Mouse (Mus musculus) hindbrain, embryonic 13.5 days (tissue): ENCODE data around the gene Rhox11. TPM values are rescaled to one million over a fixed set of nuclear protein-coding genes. Genes with fewer than 3 reads are reported as not detected.
"Not testable (repeated sequence)": the region's sequence is repeated elsewhere in the genome, so short reads cannot be mapped to it uniquely, and the experiment has no call there.

Experiments used
- ATAC-seq: fragments of 200-750 bp; cut with Nextera tagmentation; 2 replicates; pipeline ENCODE4 v1.8.0; 2017; ENCODE audit warnings: moderate TSS enrichment; ENCODE audit not compliant: low FRiP score
- H3K27ac ChIP-seq: fragments of 300-500 bp; sonication (generic); 2 replicates; pipeline ENCODE4 v1.5.1; 2015; ENCODE audit warnings: inconsistent platforms, mild to moderate bottlenecking, moderate library complexity
- H3K27me3 ChIP-seq: fragments of 300-500 bp; sonication (generic); 2 replicates; pipeline ENCODE4 v1.6.1; 2015; ENCODE audit warnings: mild to moderate bottlenecking, inconsistent platforms
- H3K36me3 ChIP-seq: fragments of 300-500 bp; sonication (generic); 2 replicates; pipeline ENCODE4 v1.6.1; 2015; ENCODE audit warnings: mild to moderate bottlenecking, inconsistent platforms
- H3K4me1 ChIP-seq: fragments of 300-500 bp; sonication (generic); replicated peaks from 2 replicates; pipeline ENCODE4 v1.6.1; 2015; ENCODE audit warnings: inconsistent platforms
- H3K4me2 ChIP-seq: fragments of 300-500 bp; sonication (generic); 2 replicates; pipeline ENCODE4 v1.6.1; 2015; ENCODE audit warnings: inconsistent platforms, mild to moderate bottlenecking, moderate library complexity
- H3K4me3 ChIP-seq: fragments of 300-500 bp; sonication (generic); 2 replicates; pipeline ENCODE4 v1.5.1; 2015; ENCODE audit warnings: mild to moderate bottlenecking, inconsistent platforms
- H3K9ac ChIP-seq: fragments of 300-500 bp; sonication (generic); 2 replicates; pipeline ENCODE4 v1.6.1; 2015; ENCODE audit warnings: mild to moderate bottlenecking, inconsistent platforms
- H3K9me3 ChIP-seq: fragments of 300-500 bp; sonication (generic); 2 replicates; pipeline ENCODE4 v1.6.1; 2016; ENCODE audit warnings: inconsistent platforms
- WGBS: fragments of 180-500 bp; shearing (Covaris S2); methylation state at CpG from one replicate; pipeline ENCODE4 v1.1.7; 2015; 5-methylcytosine and 5-hydroxymethylcytosine counted together
- polyA plus RNA-seq: library from polyadenylated mRNA; unstranded; fragments of >200 nt; fragmentation: Nextera tagmentation; extraction: Ambion mirVana; gene quantifications from 2 replicates; pipeline ENCODE4 v1.2.1, GENCODE M21; 2015

The Rhox11 gene
- polyA plus RNA-seq: not detected in 2 replicates

DNA sequence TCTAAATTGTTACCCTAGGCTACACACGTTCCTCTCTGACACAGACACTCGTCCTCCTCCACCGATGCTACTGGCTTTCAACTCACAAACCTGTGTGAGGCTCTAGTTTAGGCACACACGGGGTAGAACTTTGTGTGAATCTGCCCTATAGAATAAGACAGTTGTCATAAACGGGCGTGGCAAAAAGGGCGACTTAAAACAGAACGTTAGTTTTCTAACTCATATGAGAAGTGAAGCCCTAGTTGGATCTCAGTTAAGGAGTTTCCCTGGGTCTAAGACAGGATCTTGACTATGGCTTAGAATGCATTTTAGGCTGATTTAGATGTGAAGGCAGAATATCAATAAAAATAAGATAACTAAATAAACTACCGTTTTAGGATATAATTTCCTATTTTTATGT is at the start of gene Rhox11:
Rhox11 (minus strand) TSS at position 101 of the 400 bp plus-strand sequence.
- no peaks in the 10 kb centered on the region for H3K27me3 ChIP-seq
- no peak within 1 kb of the TSS for H3K9ac ChIP-seq
- 87% methylated on average over 9 of the region's 9 CpGs for WGBS
- no peak within 1 kb of the TSS for H3K4me3 ChIP-seq
- no peak within 1 kb of the TSS for H3K4me2 ChIP-seq
- H3K27ac ChIP-seq: no peak within 1 kb of the TSS
- no peaks in the 10 kb centered on the region for H3K36me3 ChIP-seq
- no peak for ATAC-seq
- H3K4me1 ChIP-seq: no peaks in the 10 kb centered on the region
- no peaks in the 10 kb centered on the region for H3K9me3 ChIP-seq

DNA sequence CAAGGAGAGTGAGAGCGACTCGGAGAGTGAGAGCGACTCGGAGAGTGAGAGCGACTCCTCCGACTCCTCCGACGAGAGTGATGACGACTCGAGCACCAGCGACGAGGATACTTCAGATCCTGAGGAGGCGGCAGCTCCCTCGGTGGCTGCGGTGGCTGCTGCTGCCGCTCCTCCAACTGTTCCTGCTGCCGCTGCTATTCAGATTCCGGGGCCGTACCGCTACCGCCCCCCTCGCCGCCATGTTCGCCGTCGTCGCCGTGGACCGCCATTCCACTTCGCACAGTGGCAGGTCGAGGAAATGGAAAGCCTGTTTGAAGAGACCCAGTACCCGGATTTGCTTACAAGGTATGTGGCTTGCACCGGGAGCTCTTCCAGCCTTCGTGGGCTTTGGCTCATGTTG is 36.5 kb upstream of the Rhox11 start:
- ATAC-seq: no peak
- Histone ChIP-seq H3K9me3 (peaks cover 16% of the 10 kb centered on the region; the same call in 1 of the 2 replicates), H3K4me3 (no peak overlapping the region), H3K4me2 (no peak overlapping the region), H3K9ac (no peak overlapping the region), H3K27ac (no peak overlapping the region), H3K36me3 (no peaks in the 10 kb centered on the region), H3K4me1 (no peaks in the 10 kb centered on the region), H3K27me3 (no peaks in the 10 kb centered on the region)
- 87% methylated on average over 32 of the region's 34 CpGs for WGBS

DNA sequence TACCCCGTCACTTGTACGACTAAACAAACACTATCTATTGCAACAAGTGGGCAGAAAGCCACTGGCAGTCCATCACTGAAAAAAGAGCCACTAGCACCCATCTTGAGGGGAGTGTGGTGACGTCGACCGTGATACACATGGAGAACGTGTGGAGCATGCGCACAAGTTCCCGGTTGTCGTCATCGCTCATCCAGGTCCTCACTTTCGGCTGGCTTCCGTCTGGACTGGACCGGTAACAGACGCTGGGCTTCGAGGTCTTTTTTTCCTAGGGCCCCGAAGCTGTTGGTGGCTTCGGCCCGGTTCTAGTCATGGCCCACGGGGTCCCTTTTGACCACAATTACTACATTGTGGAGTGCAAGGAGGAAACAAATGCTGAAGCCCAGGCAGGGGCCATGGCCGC is 36.0 kb upstream of the Rhox11 start, which contains the start of gene Rhox13:
Rhox13 (plus strand) TSS at position 238 of the 400 bp plus-strand sequence.
- Histone ChIP-seq H3K9ac (no peak within 1 kb of the TSS), H3K27me3 (no peaks in the 10 kb centered on the region), H3K4me3 (no peak within 1 kb of the TSS), H3K27ac (no peak within 1 kb of the TSS), H3K36me3 (no peaks in the 10 kb centered on the region), H3K9me3 (peaks cover 16% of the 10 kb centered on the region; the same call in 1 of the 2 replicates), H3K4me1 (no peaks in the 10 kb centered on the region), H3K4me2 (no peak within 1 kb of the TSS)
- ATAC-seq: no peak
- 95% methylated on average over 20 of the region's 20 CpGs for WGBS

DNA sequence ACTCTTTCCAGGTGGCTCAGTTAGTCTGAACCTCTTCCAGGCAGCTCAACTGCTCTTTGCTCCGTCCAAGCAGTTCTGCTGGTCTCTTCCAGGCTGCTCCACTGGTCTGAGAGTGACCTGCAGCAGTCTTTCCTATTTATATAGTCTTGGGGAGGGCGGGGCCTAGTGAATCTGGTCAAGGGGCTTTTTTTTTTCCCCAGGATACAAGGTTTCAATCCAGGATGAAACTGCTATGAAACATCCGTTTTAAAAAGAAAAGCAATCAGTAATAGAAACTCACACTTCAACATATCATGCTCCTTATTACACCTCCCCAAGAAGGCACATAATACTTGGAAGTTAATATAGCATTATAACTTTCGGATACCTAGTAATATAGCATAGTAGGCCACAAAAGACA is 25.9 kb upstream of the Rhox11 start, which contains the start of gene Rhox12:
Rhox12 (minus strand) TSS at position 101 of the 400 bp plus-strand sequence.
- WGBS: 76% methylated on average over 4 of the region's 4 CpGs
- Histone ChIP-seq H3K4me3 (no peak within 1 kb of the TSS), H3K27me3 (no peaks in the 10 kb centered on the region), H3K9ac (no peak within 1 kb of the TSS), H3K36me3 (no peaks in the 10 kb centered on the region), H3K4me2 (no peak within 1 kb of the TSS), H3K4me1 (no peaks in the 10 kb centered on the region), H3K27ac (no peak within 1 kb of the TSS), H3K9me3 (no peaks in the 10 kb centered on the region)
- ATAC-seq: no peak

DNA sequence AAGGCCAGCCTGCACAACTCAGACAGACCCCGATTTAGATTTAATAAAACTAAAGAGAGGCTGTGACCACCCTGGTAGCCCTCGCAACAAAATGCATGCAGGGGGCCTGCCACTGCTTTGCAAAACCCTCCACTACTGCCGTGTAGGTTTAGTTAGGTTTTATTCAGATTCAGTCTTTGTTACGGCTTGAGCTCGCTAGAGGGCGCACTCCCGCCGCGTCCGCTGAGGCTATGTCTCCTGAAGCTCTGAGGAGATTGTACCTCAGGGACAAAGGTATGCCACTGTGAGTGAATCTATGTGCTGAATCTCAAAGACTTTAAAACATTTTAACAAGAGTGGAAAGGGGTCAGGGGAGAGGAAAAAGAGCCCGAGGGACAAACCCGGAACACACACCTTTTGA is 715 bp downstream of the Rhox11 start:
- H3K27me3 ChIP-seq: no peaks in the 10 kb centered on the region
- H3K27ac ChIP-seq: no peak overlapping the region
- H3K36me3 ChIP-seq: no peaks in the 10 kb centered on the region
- no peaks in the 10 kb centered on the region for H3K9me3 ChIP-seq
- H3K4me1 ChIP-seq: no peaks in the 10 kb centered on the region
- no peak overlapping the region for H3K9ac ChIP-seq
- no peak overlapping the region for H3K4me2 ChIP-seq
- WGBS: 16% methylated on average over 12 of the region's 12 CpGs
- H3K4me3 ChIP-seq: no peak overlapping the region
- 0 out of 2 replicates have a peak, but pooled peaks have one; percentile 46 for ATAC-seq

DNA sequence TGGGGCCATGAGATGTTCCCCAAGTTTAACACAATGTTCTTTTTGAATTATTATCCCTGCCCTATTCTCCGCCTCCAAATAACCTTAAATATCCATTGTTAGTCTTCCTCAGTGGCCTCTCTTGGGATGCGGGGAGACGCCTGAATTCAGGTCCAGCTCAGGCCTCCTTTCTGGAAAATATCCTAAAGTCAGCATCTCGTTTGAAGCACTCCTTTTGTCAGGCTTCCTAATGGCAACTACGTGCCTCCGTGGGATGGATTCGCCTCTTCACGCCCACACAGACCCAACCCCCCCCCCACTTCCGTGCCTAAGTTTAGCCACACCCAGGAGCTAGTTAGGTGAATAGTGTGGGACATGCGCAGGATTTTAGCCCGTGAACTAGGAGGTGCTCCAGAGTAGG is 18.8 kb downstream of the Rhox11 start, which contains the start of gene Rhox10:
Rhox10 (plus strand) TSS at position 301 of the 400 bp plus-strand sequence.
- WGBS: 86% methylated on average over 11 of the region's 11 CpGs
- no peak within 1 kb of the TSS for H3K4me2 ChIP-seq

DNA sequence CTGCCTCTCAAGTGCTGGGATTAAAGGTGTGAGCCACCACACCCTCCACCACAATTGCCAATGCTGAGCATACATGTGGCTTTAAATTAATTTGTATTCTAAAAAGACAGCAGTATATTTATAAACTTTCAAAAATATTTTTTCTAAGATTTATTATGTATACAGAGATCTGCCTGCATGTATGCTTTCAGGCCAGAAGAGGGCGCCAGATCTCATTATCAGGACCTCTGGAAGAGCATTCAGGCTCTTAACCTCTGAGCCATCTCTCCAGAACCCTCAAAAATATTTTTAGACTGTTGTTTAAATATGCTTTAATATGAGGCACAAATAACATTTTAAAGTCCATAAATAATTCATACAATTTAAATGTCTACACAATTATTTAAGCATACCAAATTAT is 23.4 kb downstream of the Rhox11 start:
- H3K36me3 ChIP-seq: no peaks in the 10 kb centered on the region
- H3K4me3 ChIP-seq: no peak overlapping the region
- no peak overlapping the region for H3K9ac ChIP-seq
- 0% methylated on average over 1 of the region's 1 CpGs for WGBS
- no peak overlapping the region for H3K27ac ChIP-seq
- no peak overlapping the region for H3K4me2 ChIP-seq
- ATAC-seq: no peak
- H3K27me3 ChIP-seq: no peaks in the 10 kb centered on the region
- H3K9me3 ChIP-seq: no peaks in the 10 kb centered on the region
- H3K4me1 ChIP-seq: no peaks in the 10 kb centered on the region

More for the DNA sequence above, 18.8 kb downstream of the Rhox11 start, which contains the start of gene Rhox10:
- no peaks in the 10 kb centered on the region for H3K4me1 ChIP-seq
- no peak for ATAC-seq
- H3K27me3 ChIP-seq: no peaks in the 10 kb centered on the region
- no peak within 1 kb of the TSS for H3K4me3 ChIP-seq
- no peaks in the 10 kb centered on the region for H3K9me3 ChIP-seq
- no peaks in the 10 kb centered on the region for H3K36me3 ChIP-seq
- H3K9ac ChIP-seq: no peak within 1 kb of the TSS
- no peak within 1 kb of the TSS for H3K27ac ChIP-seq

DNA sequence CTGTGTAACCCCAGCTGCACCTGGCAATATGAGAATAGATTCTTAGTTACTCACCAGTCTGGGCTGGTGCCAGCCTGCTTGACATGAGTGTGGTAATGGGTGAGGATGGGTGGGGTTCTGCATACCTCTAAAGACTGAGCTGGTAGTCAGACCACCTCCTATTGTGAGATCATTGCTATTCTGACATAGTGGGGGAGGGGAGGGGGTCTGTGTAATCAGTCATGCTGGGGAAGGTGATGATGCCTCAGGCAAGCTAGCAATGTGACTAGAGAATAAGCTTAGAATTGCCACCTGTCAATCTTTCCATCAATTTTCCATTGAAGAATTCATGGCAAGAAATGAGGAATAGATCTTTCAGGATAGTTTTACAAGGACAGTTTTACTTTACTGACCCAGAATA is 41.9 kb downstream of the Rhox11 start, which contains the start of gene Btg1-ps2:
Btg1-ps2 (minus strand) TSS at position 101 of the 400 bp plus-strand sequence.
- H3K4me1 ChIP-seq, H3K4me2 ChIP-seq, H3K9ac ChIP-seq, ATAC-seq, H3K27me3 ChIP-seq, H3K27ac ChIP-seq, H3K9me3 ChIP-seq, H3K4me3 ChIP-seq, H3K36me3 ChIP-seq: not testable (repeated sequence)

DNA sequence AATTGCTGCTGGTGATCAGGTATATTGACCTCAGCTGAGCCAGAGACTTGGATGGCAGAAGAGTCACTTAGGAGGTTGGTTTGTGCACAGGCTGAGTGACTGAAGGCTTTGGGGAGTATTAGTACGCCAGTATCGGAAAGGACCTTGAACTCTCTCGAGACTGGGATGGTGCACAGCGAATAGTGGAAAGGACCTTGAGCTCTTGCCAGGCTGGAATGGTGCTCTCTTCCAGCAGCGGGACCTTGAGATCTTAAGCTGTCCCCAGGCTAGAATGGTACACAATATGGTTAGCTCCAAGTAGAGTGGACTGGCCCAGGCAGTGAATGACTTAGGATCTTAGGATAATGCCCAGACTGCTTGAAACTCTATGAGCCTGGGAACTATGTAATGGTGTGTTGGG is 45.3 kb downstream of the Rhox11 start:
- no peak for ATAC-seq
- 99% methylated on average over 5 of the region's 5 CpGs for WGBS

DNA sequence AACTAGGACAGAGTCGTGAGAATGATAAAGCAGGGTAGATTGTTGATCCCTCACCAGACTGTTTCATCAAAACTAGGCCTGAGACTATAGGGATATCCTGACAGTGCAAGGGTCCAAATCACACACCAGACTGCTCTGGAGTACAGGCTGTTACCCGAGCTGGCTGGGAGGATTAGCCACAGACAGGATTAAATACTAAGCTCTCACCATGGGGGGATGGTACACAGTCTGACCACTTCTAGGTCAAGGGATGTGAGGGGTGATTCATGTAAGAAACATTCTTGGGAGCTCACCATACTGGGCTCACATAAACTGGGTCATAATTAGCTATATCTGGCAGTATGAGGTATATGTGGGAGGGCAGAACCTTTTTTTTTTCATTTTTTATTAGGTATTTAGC is 51.1 kb downstream of the Rhox11 start:
- Histone ChIP-seq H3K27me3 (no peaks in the 10 kb centered on the region), H3K9me3 (no peaks in the 10 kb centered on the region), H3K4me1 (no peaks in the 10 kb centered on the region), H3K4me3 (no peak overlapping the region), H3K4me2 (no peak overlapping the region), H3K9ac (no peak overlapping the region), H3K36me3 (no peaks in the 10 kb centered on the region), H3K27ac (no peak overlapping the region)
- 79% methylated on average over 2 of the region's 2 CpGs for WGBS
- ATAC-seq: no peak

More for the DNA sequence above, 45.3 kb downstream of the Rhox11 start:
- no peak overlapping the region for H3K9ac ChIP-seq
- no peaks in the 10 kb centered on the region for H3K27me3 ChIP-seq
- no peaks in the 10 kb centered on the region for H3K4me1 ChIP-seq
- no peak overlapping the region for H3K27ac ChIP-seq
- H3K4me2 ChIP-seq: no peak overlapping the region
- H3K36me3 ChIP-seq: no peaks in the 10 kb centered on the region
- no peaks in the 10 kb centered on the region for H3K9me3 ChIP-seq
- H3K4me3 ChIP-seq: no peak overlapping the region

Other genes starting within 250 kb of the Rhox11 start
- not detected in 2 replicates for gene Rhox8, start 206.2 kb downstream of the Rhox11 start, polyA plus RNA-seq
- gene Rhox7b, start 187.9 kb downstream of the Rhox11 start, polyA plus RNA-seq: not detected in 2 replicates
- gene Rhox9, start 183.4 kb downstream of the Rhox11 start, polyA plus RNA-seq: not detected in 2 replicates
- gene Btg1-ps1, start 66.3 kb downstream of the Rhox11 start, polyA plus RNA-seq: not detected in 2 replicates
- gene Btg1-ps2, start 42.0 kb downstream of the Rhox11 start, polyA plus RNA-seq: not detected in 2 replicates
- not detected in 2 replicates for gene Rhox10, start 18.7 kb downstream of the Rhox11 start, polyA plus RNA-seq
- not detected in 2 replicates for gene Rhox12, start 25.8 kb upstream of the Rhox11 start, polyA plus RNA-seq
- not detected in 2 replicates for gene Rhox13, start 36.1 kb upstream of the Rhox11 start, polyA plus RNA-seq
- gene Zbtb33, start 104.7 kb upstream of the Rhox11 start, polyA plus RNA-seq: 5.4 and 5.9 TPM in 2 replicates
- gene Tmem255a, start 167.3 kb upstream of the Rhox11 start, polyA plus RNA-seq: 38.7 and 44.8 TPM in 2 replicates
- gene Atp1b4, start 231.0 kb upstream of the Rhox11 start, polyA plus RNA-seq: not detected in 2 replicates